Mouse (Mus musculus) 3134 (cell line): ENCODE measurements around the gene Slc6a8.

Source experiments
- DNase-seq: peaks from one replicate; pipeline ENCODE4 v3.0.0-alpha.2; 2011; ENCODE audit warnings: low spot score; ENCODE audit not compliant: insufficient read length; ENCODE audit errors: extremely low read depth

The Slc6a8 gene

DNA sequence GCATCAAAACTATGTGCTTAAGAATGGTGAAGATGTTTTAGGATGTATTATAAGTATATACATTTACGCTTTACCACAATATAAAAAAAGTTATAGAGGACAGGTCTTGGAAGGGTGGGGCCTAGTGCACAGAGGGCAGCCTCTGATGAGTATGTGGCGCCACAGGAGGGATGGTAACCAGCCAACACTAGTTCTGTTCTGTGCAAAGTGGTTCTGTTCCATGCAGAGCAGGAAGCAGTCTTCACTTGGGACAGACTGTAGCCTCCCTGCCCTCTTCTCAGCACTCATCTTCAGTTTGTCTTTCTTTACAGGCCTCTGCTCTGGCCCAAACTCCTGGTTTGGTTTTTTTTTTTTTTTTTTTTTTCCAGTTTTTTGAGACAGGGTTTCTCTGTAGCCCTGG lies 11.2 kb downstream of the Slc6a8 start:
- DNase-seq = no peak

DNA sequence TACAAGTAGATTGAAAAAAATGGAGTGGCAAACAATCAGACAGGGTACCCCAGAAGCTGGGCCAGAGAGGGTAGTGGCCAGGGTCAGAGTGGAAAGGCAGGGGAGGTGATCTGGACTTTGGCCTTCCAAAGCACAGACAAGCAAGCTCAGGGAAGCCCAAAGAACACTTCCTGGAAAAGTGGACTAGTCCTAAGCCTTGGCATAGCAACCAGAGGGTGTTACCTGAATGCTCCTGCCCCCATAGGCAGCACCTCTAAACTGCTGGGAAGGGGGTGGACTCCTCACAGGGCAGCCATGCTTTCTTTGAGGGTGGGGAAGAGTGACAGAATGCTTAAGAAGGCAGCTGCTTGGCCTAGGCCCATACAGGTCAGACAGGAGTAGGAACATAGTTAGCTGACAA lies 12.0 kb downstream of the Slc6a8 start:
- DNase-seq = no peak

GRCm38 (mm10) chrX:73685629-73686028 lies 12.7 kb downstream of the Slc6a8 start:
- peak; percentile 59 for DNase-seq

DNA sequence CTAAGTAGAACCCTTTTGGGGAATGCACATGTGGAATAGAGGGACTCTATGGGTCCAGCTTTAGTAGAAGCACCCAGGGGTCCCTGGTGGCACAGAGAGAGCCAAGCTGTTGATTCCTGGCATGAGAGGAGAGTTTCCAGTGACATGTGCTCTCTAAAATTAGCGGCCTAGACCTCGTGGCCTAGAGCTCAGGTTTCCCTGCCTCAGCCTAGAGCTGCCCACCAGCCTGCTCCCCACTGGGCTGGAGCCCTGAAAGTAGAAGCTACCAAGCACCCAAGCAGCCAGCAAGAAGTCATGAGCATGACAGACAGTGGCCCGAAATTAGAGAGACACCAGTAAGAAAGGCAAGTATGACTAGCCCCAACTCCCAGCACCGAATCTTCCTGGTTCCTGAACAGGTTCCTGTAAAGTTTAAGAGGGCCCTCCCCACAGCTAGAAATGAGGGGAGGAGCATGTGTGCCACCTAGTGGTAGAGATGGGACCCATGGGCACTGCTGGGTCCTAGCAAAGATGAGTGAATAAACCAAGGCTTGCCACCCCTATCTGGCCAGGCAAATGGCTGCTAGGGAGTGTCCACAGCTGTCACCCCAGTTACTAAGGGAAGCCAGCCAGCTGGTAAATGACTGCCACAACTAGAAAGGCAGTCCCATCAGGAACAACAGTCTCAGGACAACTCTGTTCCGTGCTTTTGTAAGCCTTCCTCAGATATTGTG lies 18.1 kb downstream of the Slc6a8 start:
- peak; percentile 23 for DNase-seq

DNA sequence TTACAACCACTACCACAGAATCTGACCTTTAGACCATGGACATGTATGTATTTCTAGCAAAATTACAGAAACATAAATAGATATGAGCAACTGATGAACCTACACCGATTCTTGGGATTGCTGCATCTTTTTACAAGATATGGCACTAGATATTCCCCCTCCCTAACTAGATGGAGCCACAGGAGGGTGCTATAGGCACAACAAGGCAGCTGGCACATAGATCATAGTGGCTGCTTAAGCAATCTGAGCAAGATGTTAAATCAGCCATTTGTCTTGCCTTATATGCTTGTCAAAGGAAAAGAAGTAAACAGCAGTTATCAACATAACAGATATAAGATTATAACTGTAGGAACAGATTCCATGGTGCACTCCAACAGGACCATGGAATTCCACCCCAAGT lies 27.5 kb downstream of the Slc6a8 start:
- no peak for DNase-seq

- no peak for DNase-seq
Observed at GRCm38 (mm10) chrX:73715476-73716108, 42.6 kb downstream of the Slc6a8 start.

DNA sequence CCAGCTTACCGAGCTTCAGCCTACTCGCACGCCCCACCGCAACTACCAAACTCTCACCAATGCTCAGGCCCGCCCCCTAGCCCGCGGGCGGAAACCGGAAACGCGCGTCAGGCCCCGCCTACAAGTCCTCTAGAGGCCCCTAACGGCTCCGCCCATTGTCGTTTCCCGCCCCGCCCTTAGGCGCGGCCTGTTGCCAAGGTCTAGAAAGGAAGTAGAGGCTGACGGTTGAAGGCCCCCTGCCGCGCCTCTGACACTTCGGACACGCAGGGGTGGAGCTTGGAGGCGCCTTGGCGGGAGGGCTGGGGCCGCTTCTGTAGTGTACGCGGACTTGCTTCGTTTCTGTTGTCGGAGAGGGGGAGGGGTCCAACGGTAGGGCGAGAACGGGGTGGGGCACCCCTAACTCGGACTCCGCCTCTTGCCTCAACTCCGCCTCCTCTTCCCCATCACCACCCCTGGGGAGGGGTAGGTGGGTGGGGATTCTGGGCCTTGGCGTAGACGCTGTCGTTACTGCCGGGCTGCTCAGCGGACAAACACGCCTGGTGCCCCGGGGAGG lies 43.2 kb downstream of the Slc6a8 start, which contains the start of the genes Bcap31 and Abcd1:
Gene Bcap31 (minus strand): TSS at position 67 of the 553 bp plus-strand sequence.
Gene Abcd1 (plus strand): TSS at position 489 of the 553 bp plus-strand sequence.
- peak; percentile 95 for DNase-seq

DNA sequence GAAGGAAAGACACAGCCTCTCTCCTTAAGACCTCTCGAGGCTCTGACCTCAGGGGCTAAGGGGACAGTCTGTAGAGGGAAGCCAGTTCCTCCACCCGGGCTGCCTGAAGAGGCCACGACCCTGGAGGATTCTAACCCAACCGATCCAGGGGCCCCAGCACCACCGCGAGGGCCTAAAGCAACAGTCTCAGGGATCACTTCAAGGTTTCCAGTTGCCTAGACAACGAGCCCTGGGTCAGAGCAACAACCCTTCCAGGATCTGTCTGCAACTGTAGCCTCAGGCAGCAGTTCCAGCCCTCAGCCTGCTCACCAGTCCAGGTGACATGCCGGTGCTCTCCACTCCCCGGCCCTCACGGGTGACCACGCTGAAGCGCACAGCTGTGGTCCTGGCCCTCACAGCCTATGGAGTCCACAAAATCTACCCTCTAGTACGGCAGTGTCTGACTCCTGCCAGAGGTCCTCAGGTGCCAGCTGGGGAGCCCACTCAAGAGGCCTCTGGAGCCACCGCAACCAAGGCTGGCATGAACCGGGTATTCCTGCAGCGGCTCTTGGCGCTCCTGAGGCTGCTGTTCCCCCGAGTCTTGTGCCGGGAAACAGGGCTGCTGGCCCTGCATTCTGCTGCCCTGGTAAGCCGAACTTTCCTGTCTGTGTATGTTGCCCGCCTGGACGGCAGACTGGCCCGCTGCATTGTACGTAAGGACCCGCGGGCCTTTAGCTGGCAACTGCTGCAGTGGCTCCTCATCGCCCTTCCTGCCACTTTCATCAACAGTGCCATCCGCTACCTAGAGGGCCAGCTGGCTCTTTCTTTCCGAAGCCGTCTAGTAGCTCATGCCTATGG lies 44.0 kb downstream of the Slc6a8 start:
- no peak for DNase-seq

DNA sequence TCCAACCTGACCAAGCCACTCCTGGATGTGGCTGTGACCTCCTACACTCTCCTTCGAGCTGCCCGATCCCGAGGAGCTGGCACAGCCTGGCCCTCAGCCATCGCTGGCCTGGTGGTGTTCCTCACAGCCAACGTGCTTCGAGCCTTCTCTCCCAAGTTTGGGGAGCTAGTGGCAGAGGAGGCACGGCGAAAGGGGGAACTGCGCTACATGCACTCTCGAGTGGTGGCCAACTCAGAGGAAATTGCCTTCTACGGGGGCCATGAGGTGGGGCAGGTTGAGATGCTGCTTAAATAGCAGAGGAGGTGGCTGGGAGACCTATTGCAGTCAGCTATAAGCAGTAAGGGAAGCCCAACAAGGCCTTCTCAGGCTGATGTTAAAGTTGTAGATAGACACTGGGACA lies 44.7 kb downstream of the Slc6a8 start:
- DNase-seq = no peak

DNA sequence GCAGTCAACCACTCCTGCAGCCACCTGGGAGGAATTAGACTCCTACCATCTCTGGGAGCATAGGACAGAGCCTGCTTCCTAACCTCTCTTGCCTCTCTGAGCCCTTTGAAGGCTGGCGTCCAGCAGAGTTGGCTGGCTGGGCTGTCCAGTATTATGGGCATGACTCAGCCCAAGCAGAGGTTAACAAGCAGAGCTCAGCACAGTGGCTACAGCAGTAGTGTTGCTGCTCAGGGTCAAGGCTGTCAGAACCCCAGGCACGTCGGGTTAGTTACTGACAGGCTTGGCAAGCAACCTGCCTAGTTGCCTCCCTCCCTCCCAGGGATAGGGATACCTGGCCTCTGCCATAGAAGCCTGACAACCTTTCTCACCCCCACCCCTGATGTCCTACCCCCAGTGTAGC lies 45.3 kb downstream of the Slc6a8 start:
- peak; percentile 46 for DNase-seq

- peak; percentile 18 for DNase-seq
Observed at GRCm38 (mm10) chrX:73718686-73719362, 45.9 kb downstream of the Slc6a8 start.

DNA sequence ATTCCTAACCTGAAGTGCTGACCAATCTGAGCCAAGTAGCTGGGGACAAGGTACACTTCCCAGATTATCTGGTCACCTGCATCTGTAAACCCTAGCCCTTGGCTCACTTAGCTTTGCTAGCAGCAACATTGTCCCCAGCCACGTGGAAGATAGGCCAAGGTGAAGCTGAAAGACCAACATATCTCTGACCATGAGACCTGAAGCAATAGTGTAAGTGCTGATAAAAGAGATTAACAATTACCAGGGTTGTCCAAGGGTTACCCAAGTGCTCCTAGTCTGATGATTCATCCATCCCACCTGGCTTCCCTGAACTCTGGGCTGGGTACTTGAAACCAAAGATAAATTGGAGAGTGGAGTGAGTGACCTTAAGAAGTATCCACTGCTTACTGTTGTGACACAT lies 58.0 kb downstream of the Slc6a8 start:
- DNase-seq = no peak
